Mouse (Mus musculus): Measurements from ENCODE around the gene Renbp.

GRCm38 (mm10) chrX:73916945-73917344 is 13.7 kb downstream of the Renbp start:
- TF ChIP-seq CTCF (conservative IDR thresholded peaks at IDR 0.05; ENCODE audit: low read length) (no peak), POU5F1 (IDR thresholded peaks at IDR 0.05; ENCODE audit: borderline replicate concordance, low read length) (no peak), NANOG (IDR thresholded peaks at IDR 0.05; ENCODE audit: borderline replicate concordance, low read length) (no peak)

All from E14TG2a.4 (cell line).